Mouse (Mus musculus) heart, embryonic 11.5 days (tissue): ENCODE results near the gene Nxph4. TPM values are rescaled to one million over a fixed set of nuclear protein-coding genes. Genes with fewer than 3 reads are reported as not detected.

Experiments
- ATAC-seq: fragments of 200-750 bp; cut with Nextera tagmentation; replicated peaks from 2 replicates; pipeline ENCODE4 v1.8.0; 2017; ENCODE audit warnings: moderate library complexity; ENCODE audit not compliant: insufficient number of reproducible peaks, low FRiP score, low TSS enrichment
- H3K27ac ChIP-seq: fragments of 300-500 bp; sonication (generic); 2 replicates; pipeline ENCODE4 v1.5.1; 2014; ENCODE audit warnings: mild to moderate bottlenecking, low read depth, low read length
- H3K27me3 ChIP-seq: fragments of 300-500 bp; sonication (generic); 2 replicates; pipeline ENCODE4 v1.6.1; 2014; ENCODE audit warnings: mild to moderate bottlenecking, low read length, mixed read lengths; ENCODE audit not compliant: control insufficient read depth, insufficient read depth
- H3K36me3 ChIP-seq: fragments of 300-500 bp; sonication (generic); 2 replicates; pipeline ENCODE4 v1.6.1; 2014; ENCODE audit warnings: mild to moderate bottlenecking, low read length, moderate library complexity, mixed read lengths; ENCODE audit not compliant: control insufficient read depth, insufficient read depth
- H3K4me1 ChIP-seq: fragments of 300-500 bp; sonication (generic); 2 replicates; pipeline ENCODE4 v1.6.1; 2014; ENCODE audit warnings: low read length; ENCODE audit not compliant: control insufficient read depth, insufficient read depth
- H3K4me2 ChIP-seq: fragments of 300-500 bp; sonication (generic); 2 replicates; pipeline ENCODE4 v1.6.1; 2014; ENCODE audit warnings: mild to moderate bottlenecking, moderate library complexity
- H3K4me3 ChIP-seq: fragments of 300-500 bp; sonication (generic); 2 replicates; pipeline ENCODE4 v1.5.1; 2014; ENCODE audit warnings: low read depth, low read length
- H3K9ac ChIP-seq: fragments of 300-500 bp; sonication (generic); 2 replicates; pipeline ENCODE4 v1.6.1; 2014; ENCODE audit warnings: mild to moderate bottlenecking, low read depth, low read length, moderate library complexity
- H3K9me3 ChIP-seq: fragments of 300-500 bp; sonication (generic); replicated peaks from 2 replicates; pipeline ENCODE4 v1.6.1; 2016; ENCODE audit warnings: low read length; ENCODE audit not compliant: control insufficient read depth
- WGBS: fragments of 180-500 bp; shearing (Covaris S2); extraction: QIAGEN DNeasy Blood & Tissue Kit; methylation state at CpG from one replicate; pipeline ENCODE4 v1.1.7; 2014; ENCODE audit not compliant: insufficient replicate concordance; 5-methylcytosine and 5-hydroxymethylcytosine counted together
- polyA plus RNA-seq: library from polyadenylated mRNA; unstranded; fragments of >200 nt; fragmentation: Nextera tagmentation; extraction: Ambion mirVana; gene quantifications from 2 replicates; pipeline ENCODE4 v1.2.1, GENCODE M21; 2014

Nxph4 gene
- polyA plus RNA-seq, 1 experiment from 2014 or later = 0.33 TPM

DNA sequence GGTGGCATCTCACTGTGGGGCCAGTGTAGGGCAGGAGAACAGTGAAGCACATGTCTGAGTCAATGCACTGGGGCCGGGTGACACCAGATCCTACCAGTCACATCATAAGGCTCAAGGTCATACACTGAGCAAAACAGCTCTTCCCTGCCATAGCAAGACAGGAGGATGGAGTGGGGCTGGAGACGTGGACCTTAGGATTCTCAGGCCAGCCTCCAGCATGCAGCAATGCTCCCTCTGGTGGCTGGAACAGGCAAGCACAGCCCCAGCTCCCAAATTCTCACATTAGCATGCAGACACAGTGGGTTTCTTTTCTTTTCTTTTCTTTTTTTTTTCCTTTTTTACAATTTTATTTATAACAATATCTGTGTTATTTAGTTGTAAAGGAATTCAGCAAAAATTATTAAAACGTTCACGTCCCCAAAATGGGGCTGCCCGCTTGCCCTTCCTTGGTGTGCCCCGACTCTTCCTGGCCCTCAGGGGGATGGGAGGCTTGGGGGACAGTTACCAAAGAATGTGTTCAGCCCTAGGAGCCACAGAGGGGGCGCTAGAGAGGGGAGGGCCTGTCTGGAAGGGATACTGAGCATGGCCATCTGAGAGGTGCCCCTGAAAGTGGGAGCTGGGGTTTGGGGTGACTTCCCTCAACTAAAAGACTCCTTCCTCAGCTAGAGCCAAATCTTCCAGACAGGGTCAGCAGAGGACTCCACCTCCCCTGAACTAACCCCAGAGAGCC is 3.7 kb upstream of the Nxph4 start:
- no peak overlapping the region for H3K27ac ChIP-seq
- H3K9ac ChIP-seq = no peak overlapping the region
- H3K36me3 ChIP-seq = peaks cover 17% of the 10 kb centered on the region
- peaks cover 38% of the 10 kb centered on the region for H3K27me3 ChIP-seq
- peaks cover 10% of the 10 kb centered on the region for H3K4me1 ChIP-seq
- ATAC-seq = 0 out of 2 replicates have a peak, but pooled peaks have one; percentile 27
- 24% methylated on average over 7 of the region's 7 CpGs for WGBS
- no peak overlapping the region for H3K4me2 ChIP-seq
- no peak overlapping the region for H3K4me3 ChIP-seq
- no peaks in the 10 kb centered on the region for H3K9me3 ChIP-seq

DNA sequence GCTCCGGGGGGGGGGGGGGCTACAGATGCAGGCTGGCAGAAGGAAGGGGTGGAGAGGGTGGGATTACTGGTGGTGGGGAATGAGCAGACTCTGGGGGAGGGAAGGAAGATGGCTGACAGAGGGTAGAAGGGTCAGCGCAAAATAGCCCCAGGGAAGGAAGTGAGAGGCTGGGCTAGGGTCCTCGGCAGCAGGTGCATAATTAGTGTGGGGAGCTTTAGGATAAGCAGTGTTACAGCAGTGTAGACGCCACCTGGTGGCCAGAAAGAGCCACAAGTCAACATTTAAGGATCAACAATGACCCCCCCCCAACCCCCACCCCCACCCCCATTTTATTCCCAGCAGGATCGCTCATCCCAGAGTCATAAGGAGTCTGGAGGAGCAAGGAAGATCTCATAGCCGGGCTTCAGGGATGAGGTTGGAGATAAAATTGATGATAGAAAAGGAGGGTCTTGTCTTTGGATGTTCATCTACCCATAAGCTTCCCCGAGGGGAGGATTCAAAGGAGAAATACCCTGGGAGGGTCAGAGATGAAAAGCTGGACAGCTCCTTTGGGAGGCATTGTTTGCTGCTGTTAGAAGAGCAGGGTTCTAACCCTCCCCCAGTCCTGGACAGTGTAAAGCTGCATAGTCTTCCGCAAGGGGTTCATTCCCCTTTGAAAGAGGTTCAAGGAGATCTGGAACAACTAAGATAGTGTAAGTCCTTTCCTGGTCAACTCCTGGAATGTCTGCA is 2.4 kb upstream of the Nxph4 start:
- H3K27ac ChIP-seq = no peak overlapping the region
- no peak for ATAC-seq
- H3K4me1 ChIP-seq = peaks cover 10% of the 10 kb centered on the region
- H3K9me3 ChIP-seq = no peaks in the 10 kb centered on the region
- no peak overlapping the region for H3K4me3 ChIP-seq
- no peak overlapping the region for H3K4me2 ChIP-seq
- no peak overlapping the region for H3K9ac ChIP-seq
- WGBS = 11% methylated on average over 8 of the region's 8 CpGs
- H3K36me3 ChIP-seq = peaks cover 12% of the 10 kb centered on the region
- H3K27me3 ChIP-seq = peaks cover 51% of the 10 kb centered on the region

DNA sequence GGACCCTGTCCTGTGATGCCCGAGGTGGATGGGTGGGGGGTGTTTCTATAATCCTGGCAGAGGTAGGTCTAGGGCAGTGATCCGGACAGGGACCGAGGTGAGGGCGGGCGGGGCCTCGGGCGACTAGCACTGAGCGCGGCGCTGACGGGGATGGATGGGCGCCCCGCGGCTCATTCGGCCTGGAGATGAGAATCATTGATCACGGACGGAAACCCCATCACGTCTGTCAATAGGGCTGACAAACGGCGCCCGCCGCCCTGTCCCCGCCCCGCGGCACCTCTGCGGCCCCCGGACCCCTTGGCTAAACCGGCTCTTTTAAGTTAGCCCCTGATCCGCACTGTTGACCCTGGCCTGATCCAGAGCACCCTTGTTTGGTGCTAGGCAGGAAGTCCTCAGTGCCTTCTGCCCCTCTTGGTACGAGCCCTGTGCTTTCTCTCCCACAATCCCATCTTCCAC is 598 bp upstream of the Nxph4 start:
- H3K27me3 ChIP-seq = peaks cover 69% of the 10 kb centered on the region
- H3K9me3 ChIP-seq = no peaks in the 10 kb centered on the region
- peaks cover 13% of the 10 kb centered on the region for H3K4me1 ChIP-seq
- H3K9ac ChIP-seq = no peak overlapping the region
- ATAC-seq = no peak
- H3K4me3 ChIP-seq = peak overlapping the region; percentile 41; the same call in 1 of the 2 replicates
- peak overlapping the region; percentile 67 for H3K4me2 ChIP-seq
- H3K27ac ChIP-seq = no peak overlapping the region
- peaks cover 4% of the 10 kb centered on the region; the same call in 1 of the 2 replicates for H3K36me3 ChIP-seq
- WGBS = 1% methylated on average over 30 of the region's 30 CpGs

DNA sequence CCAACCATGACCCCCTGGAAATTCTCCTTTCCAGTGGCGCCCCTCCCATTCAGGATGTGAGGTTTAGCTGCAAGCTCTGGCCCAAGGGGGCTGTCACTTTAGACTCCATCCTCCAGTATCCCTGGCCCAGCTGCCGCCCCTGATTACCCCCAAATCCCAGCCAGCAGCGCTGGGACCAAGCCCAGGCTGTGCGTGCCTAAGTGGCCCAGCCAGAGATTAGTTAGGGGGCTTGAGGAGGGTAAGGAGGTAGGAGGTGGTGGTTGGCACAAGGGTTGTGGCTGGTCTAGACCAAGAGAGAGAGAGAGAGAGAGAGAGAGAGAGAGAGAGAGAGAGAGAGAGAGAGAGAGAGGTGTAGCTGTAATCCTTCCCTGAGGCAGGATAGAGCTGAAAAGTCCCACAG is 2.8 kb downstream of the Nxph4 start:
- Histone ChIP-seq H3K27me3 (peaks cover 100% of the 10 kb centered on the region), H3K9ac (no peak overlapping the region), H3K4me3 (no peak overlapping the region), H3K4me2 (no peak overlapping the region), H3K9me3 (no peaks in the 10 kb centered on the region), H3K4me1 (peaks cover 19% of the 10 kb centered on the region), H3K27ac (no peak overlapping the region), H3K36me3 (no peaks in the 10 kb centered on the region)
- 1% methylated on average over 4 of the region's 4 CpGs for WGBS
- no peak for ATAC-seq

- Histone ChIP-seq H3K9me3 (no peaks in the 10 kb centered on the region), H3K27me3 (peaks cover 100% of the 10 kb centered on the region), H3K4me1 (peaks cover 22% of the 10 kb centered on the region), H3K36me3 (no peaks in the 10 kb centered on the region), H3K4me2 (no peak overlapping the region; the same call in 1 of the 2 replicates), H3K9ac (no peak overlapping the region), H3K27ac (no peak overlapping the region), H3K4me3 (no peak overlapping the region)
- ATAC-seq = no peak
- under 1% methylated on average over 22 of the region's 25 CpGs for WGBS
Measured at GRCm38 (mm10) chr10:127530945-127531344, 3.4 kb downstream of the Nxph4 start.

DNA sequence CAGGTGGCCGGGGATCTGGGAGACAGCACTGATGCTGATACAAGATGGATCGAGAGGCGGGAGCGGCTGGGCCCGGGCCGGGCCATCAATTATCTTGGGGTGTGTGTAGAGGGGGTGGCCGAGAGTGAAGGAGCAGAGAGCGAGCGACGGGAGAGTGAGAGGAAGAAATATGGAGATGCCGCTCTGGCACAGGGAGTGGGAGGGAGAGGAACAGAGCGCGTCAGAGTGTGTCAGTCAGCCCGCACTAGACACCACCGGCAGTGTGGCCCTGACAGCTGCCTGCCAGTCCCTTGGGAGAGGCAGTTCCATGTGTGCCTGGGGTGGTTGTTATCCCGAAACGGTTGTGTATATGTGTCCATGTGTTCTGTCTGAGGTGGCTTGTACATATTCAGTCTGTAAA is 6.9 kb downstream of the Nxph4 start:
- WGBS = 3% methylated on average over 17 of the region's 17 CpGs
- H3K9me3 ChIP-seq = no peaks in the 10 kb centered on the region
- H3K27ac ChIP-seq = no peak overlapping the region
- H3K27me3 ChIP-seq = peaks cover 95% of the 10 kb centered on the region
- H3K36me3 ChIP-seq = no peaks in the 10 kb centered on the region
- no peak overlapping the region for H3K4me3 ChIP-seq
- no peak overlapping the region for H3K4me2 ChIP-seq
- H3K9ac ChIP-seq = no peak overlapping the region
- 0 out of 2 replicates have a peak, but pooled peaks have one; percentile 37 for ATAC-seq
- H3K4me1 ChIP-seq = peaks cover 13% of the 10 kb centered on the region

GRCm38 (mm10) chr10:127526681-127527080 is 7.7 kb downstream of the Nxph4 start:
- Histone ChIP-seq H3K4me2 (peak overlapping the region; percentile 51), H3K27ac (no peak overlapping the region), H3K4me3 (peak overlapping the region; percentile 29), H3K9me3 (no peaks in the 10 kb centered on the region), H3K4me1 (peaks cover 14% of the 10 kb centered on the region), H3K27me3 (peaks cover 87% of the 10 kb centered on the region), H3K36me3 (no peaks in the 10 kb centered on the region), H3K9ac (no peak overlapping the region)
- no peak; the same call in 1 of the 2 replicates for ATAC-seq
- under 1% methylated on average over 26 of the region's 26 CpGs for WGBS

- H3K4me3 ChIP-seq = peak overlapping the region; percentile 29
- peaks cover 80% of the 10 kb centered on the region for H3K27me3 ChIP-seq
- H3K36me3 ChIP-seq = no peaks in the 10 kb centered on the region
- H3K4me2 ChIP-seq = peak overlapping the region; percentile 51
- peaks cover 21% of the 10 kb centered on the region for H3K4me1 ChIP-seq
- no peaks in the 10 kb centered on the region for H3K9me3 ChIP-seq
- no peak overlapping the region for H3K9ac ChIP-seq
- 3% methylated on average over 26 of the region's 26 CpGs for WGBS
- no peak overlapping the region for H3K27ac ChIP-seq
- ATAC-seq = no peak
Measured at GRCm38 (mm10) chr10:127526048-127526447, 8.3 kb downstream of the Nxph4 start.
